14 mouse cellular contexts compared by ENCODE assay signal in genomic region chr1:105257199-105257598, GRCm38 (mm10).
"Had no signal": no experiment of that assay in that cellular context is flagged by ENCODE, and none has a peak within 500 bp of the region (broad histone marks: within the 10 kb centered on the region; RNA-seq: fewer than 3 reads in every experiment).

No protein-coding gene starts in this region.

- H3K9ac ChIP-seq: limb, embryonic 13.5 days; liver, embryonic 14.5 days; neural tube, embryonic 13.5 days; stomach, embryonic 15.5 days had no signal

- H3K36me3 ChIP-seq: limb, embryonic 13.5 days; midbrain, embryonic 10.5 days; neural tube, embryonic 13.5 days; stomach, embryonic 15.5 days had no signal

- H3K27me3 ChIP-seq: limb, embryonic 13.5 days; neural tube, embryonic 13.5 days; stomach, embryonic 15.5 days had no signal

- H3K9me3 ChIP-seq: limb, embryonic 13.5 days; midbrain, embryonic 10.5 days; neural tube, embryonic 13.5 days; stomach, embryonic 15.5 days had no signal

- DNase-seq: kidney, adult 9 months; kidney, postnatal 14 days; left cerebral cortex, postnatal 4 days; lung, adult 18-20 months; right cerebral cortex, adult 18-20 months; right cerebral cortex, postnatal 25 days; thymus, adult 2 months; thymus, postnatal 25 days had no signal

- ATAC-seq: midbrain, embryonic 16.5 days had no signal

- H3K4me2 ChIP-seq: limb, embryonic 13.5 days; neural tube, embryonic 13.5 days; stomach, embryonic 15.5 days had no signal

- H3K4me3 ChIP-seq: limb, embryonic 13.5 days; midbrain, embryonic 10.5 days; neural tube, embryonic 13.5 days; stomach, embryonic 15.5 days had no signal

- H3K4me1 ChIP-seq: limb, embryonic 13.5 days; midbrain, embryonic 10.5 days; neural tube, embryonic 13.5 days; stomach, embryonic 15.5 days had no signal

- H3K27ac ChIP-seq: limb, embryonic 13.5 days; liver, embryonic 14.5 days; midbrain, embryonic 10.5 days; neural tube, embryonic 13.5 days; stomach, embryonic 15.5 days had no signal
